Mouse (Mus musculus): Measurements from ENCODE around the gene Kif5a. TPM values are rescaled to one million over a fixed set of nuclear protein-coding genes. Genes with fewer than 3 reads are reported as not detected.
A peak's percentile ranks its signal among the peaks of the same experiment; 100 is the strongest.

Kif5a gene
- total and polyA plus RNA-seq, 3 experiments: 0.14 to 2.1 TPM; not detected in 1

DNA sequence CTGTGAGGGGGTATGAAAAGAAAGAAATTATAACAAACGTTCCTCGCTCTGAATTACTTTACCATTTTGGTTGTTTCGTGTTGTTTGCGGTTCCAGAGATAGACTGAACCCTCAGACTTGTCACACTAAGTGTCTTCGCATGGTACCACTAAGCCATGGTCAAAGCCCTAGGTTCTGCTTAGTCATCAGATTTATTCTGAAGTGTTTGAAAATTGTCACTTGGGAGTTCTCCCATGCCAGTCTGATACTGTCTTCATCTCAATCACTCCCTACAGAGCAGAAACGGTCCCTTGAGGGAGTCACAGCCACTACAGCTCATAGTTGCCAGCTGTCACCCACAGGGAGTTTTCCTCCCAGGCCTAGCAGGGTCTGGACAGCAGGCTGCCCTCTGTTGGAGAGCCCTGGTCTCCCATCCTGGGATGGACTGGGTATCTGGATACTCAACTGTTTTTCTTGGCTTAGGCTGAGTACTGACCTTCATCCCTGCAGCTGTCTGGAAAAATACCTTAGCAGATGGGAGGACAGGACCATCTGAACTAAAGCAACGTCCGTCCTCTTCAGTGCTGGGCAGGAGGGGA is 36.7 kb downstream of the Kif5a start:
- H3K27ac ChIP-seq (ENCODE audit: insufficient read depth, low read depth): no peak overlapping the region
- no peak for DNase-seq (ENCODE audit: extremely low read depth)
- H3K9ac ChIP-seq (ENCODE audit: insufficient read depth, low read depth): no peak overlapping the region
- H3K4me3 ChIP-seq (replicated peaks in 1 of 3; ENCODE audit: low read depth in 2 of 3, low read length in 2 of 3, poor library complexity in 1 of 3): no peak overlapping the region
- in situ Hi-C loops (cut with MboI; ENCODE audit: low pct_ligation_motif_present, low pct_unique_long_range_greater_than_20kb, low sequenced_read_pairs): no loop called here
- H3K4me2 ChIP-seq (ENCODE audit: insufficient read depth, low read depth, poor library complexity, severe bottlenecking): no peak overlapping the region
- H3K79me2 ChIP-seq (replicated peaks; ENCODE audit: control insufficient read depth, extremely low read depth, insufficient read depth, poor library complexity, severe bottlenecking): no peaks in the 10 kb centered on the region
- H3K36me3 ChIP-seq (replicated peaks in 1 of 2; ENCODE audit: control insufficient read depth in 1 of 2, insufficient read depth in 1 of 2, low read length in 1 of 2): no peaks in the 10 kb centered on the region
- H3K4me1 ChIP-seq (ENCODE audit: control insufficient read depth in 1 of 2, insufficient read depth in 2 of 2): peaks cover 3 to 24% of the 10 kb centered on the region in 2 experiments
- dilution Hi-C loops (cut with MboI; ENCODE audit: extremely low pct_ligation_motif_present, extremely low pct_unique_long_range_greater_than_20kb, low sequenced_read_pairs): no loop called here
- peaks cover 3% of the 10 kb centered on the region for H3K9me3 ChIP-seq (replicated peaks; ENCODE audit: low read length)
- TF ChIP-seq BHLHE40 (IDR thresholded peaks at IDR 0.05; ENCODE audit: low read depth, low read length) (no peak), MYC (IDR thresholded peaks at IDR 0.05; ENCODE audit: low read depth, low read length) (no peak), MAFK (IDR thresholded peaks at IDR 0.05; ENCODE audit: insufficient replicate concordance, low read length) (peak; percentile 81), CTCF (conservative IDR thresholded peaks at IDR 0.05 in 1 of 2, IDR thresholded peaks at IDR 0.05 in 1 of 2; ENCODE audit: low read depth in 2 of 2, low read length in 2 of 2) (peak in 1 of 2 experiments; percentile 41; a peak in 2 of 4 replicates), SMC3 (IDR thresholded peaks at IDR 0.05; ENCODE audit: low read depth, low read length) (peak; percentile 19; the same call in 1 of the 2 replicates), USF2 (conservative IDR thresholded peaks at IDR 0.05; ENCODE audit: low read depth, low read length) (no peak)
- H3K27me3 ChIP-seq (replicated peaks): peaks cover 22% of the 10 kb centered on the region

DNA sequence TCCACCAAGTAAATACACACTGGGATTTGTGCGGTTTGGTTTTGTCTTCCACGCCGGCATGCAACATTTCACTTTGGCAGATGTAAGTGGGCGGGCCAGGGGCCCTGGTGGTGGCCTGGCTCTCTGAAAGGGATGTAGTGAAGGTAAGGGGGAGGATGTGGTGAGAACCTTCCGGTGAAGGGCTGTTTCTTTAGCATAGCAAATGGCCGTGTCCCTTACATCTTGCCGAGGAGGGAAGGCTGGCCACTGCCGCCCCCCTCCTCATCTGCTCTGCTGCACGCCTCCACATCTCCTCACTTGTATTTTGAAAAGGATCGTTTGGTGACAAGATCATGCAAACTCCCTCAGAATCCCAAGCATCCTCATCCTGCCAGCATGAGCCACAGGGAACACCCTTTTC is 37.4 kb downstream of the Kif5a start:
- Histone ChIP-seq H3K27ac (ENCODE audit: insufficient read depth, low read depth) (no peak overlapping the region), H3K4me2 (ENCODE audit: insufficient read depth, low read depth, poor library complexity, severe bottlenecking) (no peak overlapping the region), H3K9me3 (replicated peaks; ENCODE audit: low read length) (peaks cover 3% of the 10 kb centered on the region), H3K36me3 (replicated peaks in 1 of 2; ENCODE audit: control insufficient read depth in 1 of 2, insufficient read depth in 1 of 2, low read length in 1 of 2) (no peaks in the 10 kb centered on the region), H3K27me3 (replicated peaks) (peaks cover 15% of the 10 kb centered on the region), H3K9ac (ENCODE audit: insufficient read depth, low read depth) (no peak overlapping the region), H3K79me2 (replicated peaks; ENCODE audit: control insufficient read depth, extremely low read depth, insufficient read depth, poor library complexity, severe bottlenecking) (no peaks in the 10 kb centered on the region), H3K4me3 (replicated peaks in 1 of 3; ENCODE audit: low read depth in 2 of 3, low read length in 2 of 3, poor library complexity in 1 of 3) (no peak overlapping the region), H3K4me1 (ENCODE audit: control insufficient read depth in 1 of 2, insufficient read depth in 2 of 2) (peaks cover 3 to 17% of the 10 kb centered on the region in 2 experiments)
- dilution Hi-C loops (cut with MboI; ENCODE audit: extremely low pct_ligation_motif_present, extremely low pct_unique_long_range_greater_than_20kb, low sequenced_read_pairs): no loop called here
- TF ChIP-seq JUND (conservative IDR thresholded peaks at IDR 0.05; ENCODE audit: low read depth, low read length) (no peak), CHD2 (IDR thresholded peaks at IDR 0.05; ENCODE audit: low read length) (no peak), KAT2A (IDR thresholded peaks at IDR 0.05; ENCODE audit: insufficient replicate concordance, low read length) (no peak), TCF12 (IDR thresholded peaks at IDR 0.05; ENCODE audit: low read depth, low read length) (no peak), ZC3H11A (IDR thresholded peaks at IDR 0.05; ENCODE audit: low read depth, low read length) (no peak), MEF2A (IDR thresholded peaks at IDR 0.05; ENCODE audit: borderline replicate concordance, low read depth, low read length) (no peak), EP300 (IDR thresholded peaks at IDR 0.05; ENCODE audit: low read length) (no peak), SIN3A (IDR thresholded peaks at IDR 0.05; ENCODE audit: low read length) (no peak), USF1 (IDR thresholded peaks at IDR 0.05; ENCODE audit: low read depth, low read length) (no peak), POLR2A (IDR thresholded peaks at IDR 0.05; ENCODE audit: low read depth, low read length) (no peak)
- in situ Hi-C loops (cut with MboI; ENCODE audit: low pct_ligation_motif_present, low pct_unique_long_range_greater_than_20kb, low sequenced_read_pairs): no loop called here
- DNase-seq (ENCODE audit: extremely low read depth): no peak
